Mouse (Mus musculus) heart, adult 8-10 months (tissue): ENCODE results near the gene Tpst2. TPM values are rescaled to one million over a fixed set of nuclear protein-coding genes. Genes with fewer than 3 reads are reported as not detected.
A peak's percentile ranks its signal among the peaks of the same experiment; 100 is the strongest.
"Not testable (repeated sequence)": the region's sequence is repeated elsewhere in the genome, so short reads cannot be mapped to it uniquely, and the experiment has no call there.

ENCODE experiments used
- DNase-seq: peaks from one replicate; pipeline ENCODE4 v3.0.0; 2022; ENCODE audit warnings: low spot score
- total RNA-seq, 4 experiments: library from RNA; stranded (reverse); gene quantifications; 2 replicates each; pipeline ENCODE4 v1.2.4; 2022

Gene Tpst2
- total RNA-seq, 4 experiments from 2014 or later = 32.2 to 47.1 (median 37.1) TPM

GRCm38 (mm10) chr5:112296404-112297181, 20.1 kb downstream of the Tpst2 start:
- no peak for DNase-seq

DNA sequence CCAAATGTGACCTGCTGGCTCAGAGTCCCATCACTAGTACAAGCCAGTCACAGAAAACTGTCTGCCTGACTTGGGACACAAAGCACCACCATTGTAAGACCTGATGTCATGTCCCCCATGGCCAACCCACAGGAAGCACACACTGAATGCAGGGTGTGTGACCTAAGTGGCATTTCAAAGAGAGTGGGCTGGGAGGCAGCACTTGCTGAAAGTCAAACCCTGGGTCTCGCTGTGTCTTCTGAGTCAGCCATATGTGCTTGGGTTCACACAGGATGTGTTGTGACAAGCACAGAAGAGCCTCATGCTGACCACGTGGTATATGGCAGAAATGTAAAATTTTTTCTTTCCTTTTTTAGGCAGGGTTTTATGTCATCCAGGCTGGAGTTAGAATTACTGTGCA, 20.8 kb downstream of the Tpst2 start:
- DNase-seq = no peak

DNA sequence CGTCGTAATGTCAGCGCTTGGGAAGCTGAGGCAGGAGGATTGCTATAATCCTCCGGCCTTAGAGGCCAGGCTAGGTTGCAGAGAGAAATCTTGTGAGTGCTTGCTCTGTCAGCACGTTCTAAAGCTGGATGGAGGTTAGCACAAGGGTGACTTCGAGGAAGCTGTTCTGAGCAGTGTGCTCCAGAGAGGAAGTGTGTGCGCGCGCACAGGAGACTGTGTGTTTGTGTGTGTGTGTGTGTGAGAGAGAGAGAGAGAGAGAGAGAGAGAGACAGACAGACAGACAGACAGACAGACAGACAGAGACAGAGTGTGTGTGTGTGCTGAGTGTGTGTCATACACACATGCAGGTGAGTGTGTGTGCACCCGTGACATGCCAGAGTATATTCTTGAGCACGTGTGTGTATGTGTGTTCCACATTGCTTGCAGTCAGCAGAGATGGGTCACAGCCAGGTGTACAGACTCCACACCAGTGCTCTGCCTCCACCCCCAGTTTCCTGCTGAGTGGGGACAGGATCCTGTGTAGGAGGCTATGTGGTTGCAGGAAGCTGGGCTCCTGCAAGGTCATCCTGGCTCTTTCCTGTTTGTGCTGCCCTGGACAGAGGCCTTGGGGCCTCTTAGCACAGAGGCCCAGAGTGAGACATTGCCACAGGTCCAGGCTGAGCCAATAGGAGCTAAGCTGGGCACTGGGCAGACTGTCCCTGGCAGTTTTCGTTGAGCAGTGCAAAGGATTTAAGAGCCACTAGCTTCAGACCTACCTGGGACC, 21.9 kb downstream of the Tpst2 start:
- peak; percentile 76 for DNase-seq

DNA sequence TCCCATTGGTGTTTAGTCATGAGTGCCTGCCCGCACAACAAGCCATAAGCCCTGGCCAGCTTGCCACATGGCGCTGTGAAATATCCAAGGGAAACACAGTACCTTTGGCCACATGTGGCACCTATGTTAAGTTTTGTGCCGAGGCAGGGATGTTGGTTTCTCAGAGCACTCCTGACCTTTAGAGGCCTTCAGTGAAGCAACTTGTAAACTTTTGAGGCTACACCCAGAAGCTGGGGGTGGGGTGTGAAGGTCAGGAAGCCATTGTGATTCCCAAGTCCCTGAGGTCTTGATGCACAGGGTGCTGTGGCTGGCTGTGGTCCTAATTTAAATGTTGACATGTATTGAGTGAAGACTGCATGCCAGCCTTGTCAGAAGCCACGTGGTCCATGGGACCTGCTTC, 22.9 kb downstream of the Tpst2 start:
- no peak for DNase-seq

GRCm38 (mm10) chr5:112300112-112300511, 23.6 kb downstream of the Tpst2 start:
- DNase-seq = no peak

DNA sequence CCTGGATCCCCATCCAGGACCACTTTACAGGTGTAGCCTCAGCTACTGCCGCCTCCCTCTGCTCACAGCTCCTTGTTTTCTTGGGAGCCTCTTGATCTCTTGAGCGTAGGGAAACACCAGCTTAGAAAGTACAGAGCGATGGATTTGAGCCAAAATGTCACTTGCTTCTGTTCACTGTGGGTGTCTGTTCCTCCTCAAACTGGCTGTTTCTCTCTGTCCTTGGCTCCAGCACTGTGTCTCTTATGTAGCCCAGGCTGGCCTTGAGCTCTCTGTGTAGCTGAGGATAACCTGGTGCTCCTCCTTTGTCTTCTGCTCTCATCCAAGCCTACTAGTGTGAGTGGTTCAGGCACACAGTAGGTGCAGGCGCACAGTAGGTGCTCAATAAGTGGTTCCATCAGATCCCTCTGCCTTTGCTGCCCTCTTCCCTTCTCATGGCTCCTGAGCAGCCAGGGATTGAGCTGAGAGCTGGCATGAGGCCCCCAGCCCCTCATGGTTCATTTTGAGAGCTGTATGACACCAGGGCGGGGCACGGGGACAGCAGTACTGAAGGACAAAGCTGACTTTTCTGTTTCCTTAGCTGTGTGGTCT, 24.3 kb downstream of the Tpst2 start:
- no peak for DNase-seq

DNA sequence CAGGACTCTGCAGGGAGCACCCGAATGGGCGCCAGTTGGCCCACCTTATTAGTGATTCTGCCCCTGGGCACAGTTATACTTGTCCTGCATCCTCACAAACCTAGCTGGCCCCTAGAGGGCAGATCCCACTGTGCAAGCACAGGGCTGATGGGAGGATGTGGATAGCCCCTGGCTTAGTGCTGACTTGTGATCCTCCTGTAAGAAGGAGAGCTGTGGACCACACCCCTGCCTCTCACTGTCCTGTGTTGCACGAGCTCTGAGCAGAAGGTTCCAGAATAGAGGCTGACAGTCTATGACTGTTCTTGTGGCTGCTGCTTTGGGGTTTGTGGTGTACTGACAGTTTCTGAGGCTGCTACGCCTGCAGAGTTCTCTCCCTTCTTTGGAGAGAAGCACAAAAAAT, 25.2 kb downstream of the Tpst2 start:
- DNase-seq = no peak

DNA sequence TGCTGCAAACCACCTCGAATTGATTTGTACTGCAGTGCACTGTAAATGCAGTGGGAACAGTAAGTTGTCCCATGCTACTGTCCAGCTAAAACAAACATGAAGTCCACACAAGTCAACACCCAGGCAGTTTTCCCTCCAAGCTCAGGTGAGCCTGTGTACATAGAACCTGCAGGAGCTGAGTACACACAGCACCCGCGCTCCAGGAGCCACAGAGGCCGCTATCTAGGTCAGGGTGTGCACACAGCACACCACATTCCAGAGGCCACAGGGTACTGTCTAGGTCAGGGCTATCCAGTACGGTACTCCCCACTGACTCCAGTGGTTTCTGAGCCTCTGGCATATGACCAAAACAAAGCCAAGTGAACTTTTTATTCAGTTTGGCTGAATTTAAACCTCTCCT, 25.8 kb downstream of the Tpst2 start:
- DNase-seq = no peak

DNA sequence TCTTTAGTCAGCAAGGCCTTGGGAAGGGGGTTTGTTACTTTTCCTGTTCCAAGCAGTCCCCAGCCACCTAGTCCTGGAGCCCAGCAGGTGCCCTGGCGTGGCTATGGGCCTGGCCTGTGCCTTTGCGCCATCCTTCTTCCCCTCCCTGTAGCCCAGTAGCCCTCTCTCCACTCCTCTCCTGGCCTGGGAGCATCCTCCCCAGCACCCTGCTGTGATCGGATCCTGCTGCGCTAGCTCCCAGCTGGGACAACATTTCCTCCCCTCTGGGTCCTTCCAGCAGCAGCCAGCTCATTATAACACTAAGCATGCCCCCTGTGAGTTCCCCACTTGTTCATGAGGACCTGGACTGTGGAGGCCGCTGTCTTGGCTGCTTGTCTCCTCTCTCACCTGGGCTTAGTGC, 29.4 kb downstream of the Tpst2 start:
- DNase-seq = no peak

- no peak for DNase-seq
Measured at GRCm38 (mm10) chr5:112313222-112313885, 36.9 kb downstream of the Tpst2 start.

DNA sequence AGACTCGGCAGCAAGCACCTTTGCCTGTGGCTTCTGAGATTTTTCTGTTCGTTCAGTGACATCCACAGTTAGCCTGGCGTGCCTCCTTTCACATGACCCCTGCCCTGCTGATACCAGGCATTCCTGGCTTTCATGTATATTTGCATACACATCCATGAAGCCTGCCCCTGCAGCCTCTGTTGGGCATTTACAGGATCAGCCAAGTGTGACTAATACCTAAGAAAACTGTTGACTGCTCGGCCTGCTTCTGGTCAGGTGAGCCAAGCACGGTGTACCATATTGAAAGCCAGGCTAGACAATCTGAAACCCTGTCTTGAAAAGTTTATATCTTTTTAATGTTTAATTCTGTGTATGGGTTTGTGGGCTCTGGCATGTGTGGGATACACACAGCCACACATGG, 40.0 kb downstream of the Tpst2 start:
- DNase-seq = no peak

DNA sequence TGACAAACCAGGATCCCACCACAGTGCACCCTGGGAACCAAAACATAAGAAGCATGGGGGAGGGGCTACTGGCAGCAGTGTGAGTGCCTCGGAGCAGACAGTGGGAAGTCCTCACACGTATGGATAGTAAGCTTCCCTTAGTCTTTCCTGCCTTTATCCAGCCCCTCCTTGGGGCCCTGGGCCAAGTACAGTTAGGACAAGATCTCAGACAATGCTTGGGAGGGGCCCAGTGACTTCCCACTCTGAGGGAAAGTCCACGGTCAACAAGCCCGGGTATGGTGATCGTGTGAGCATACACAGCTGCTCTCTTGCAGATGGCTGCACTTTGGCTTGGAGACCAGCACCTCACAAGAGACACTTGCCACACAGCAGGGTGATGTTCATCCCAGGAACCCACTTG, 40.8 kb downstream of the Tpst2 start:
- peak; percentile 68 for DNase-seq

DNA sequence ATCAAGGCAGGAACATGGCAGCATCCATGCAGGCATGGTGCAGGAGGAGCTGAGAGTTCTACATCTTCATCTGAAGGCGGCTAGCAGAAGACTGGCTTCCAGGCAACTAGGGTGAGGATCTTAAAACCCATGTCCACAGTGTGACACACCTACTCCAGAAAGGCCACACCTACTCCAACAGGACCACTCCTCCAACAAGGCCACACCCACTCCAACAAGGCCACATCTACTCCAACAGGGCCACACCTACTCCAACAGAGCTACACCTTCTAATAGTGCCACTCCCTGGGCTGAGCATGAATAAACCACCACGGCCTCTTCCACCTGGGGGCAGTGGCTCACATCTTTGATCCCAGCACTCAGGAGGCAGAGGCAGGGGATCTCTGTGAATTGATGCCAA, 42.9 kb downstream of the Tpst2 start:
- DNase-seq = not testable (repeated sequence)

- no peak for DNase-seq
Measured at GRCm38 (mm10) chr5:112320379-112320778, 43.9 kb downstream of the Tpst2 start.

GRCm38 (mm10) chr5:112320936-112321335, 44.4 kb downstream of the Tpst2 start:
- peak; percentile 25 for DNase-seq

- DNase-seq = no peak
Measured at GRCm38 (mm10) chr5:112321376-112321775, 44.9 kb downstream of the Tpst2 start.

GRCm38 (mm10) chr5:112323246-112323645, 46.8 kb downstream of the Tpst2 start:
- no peak for DNase-seq

DNA sequence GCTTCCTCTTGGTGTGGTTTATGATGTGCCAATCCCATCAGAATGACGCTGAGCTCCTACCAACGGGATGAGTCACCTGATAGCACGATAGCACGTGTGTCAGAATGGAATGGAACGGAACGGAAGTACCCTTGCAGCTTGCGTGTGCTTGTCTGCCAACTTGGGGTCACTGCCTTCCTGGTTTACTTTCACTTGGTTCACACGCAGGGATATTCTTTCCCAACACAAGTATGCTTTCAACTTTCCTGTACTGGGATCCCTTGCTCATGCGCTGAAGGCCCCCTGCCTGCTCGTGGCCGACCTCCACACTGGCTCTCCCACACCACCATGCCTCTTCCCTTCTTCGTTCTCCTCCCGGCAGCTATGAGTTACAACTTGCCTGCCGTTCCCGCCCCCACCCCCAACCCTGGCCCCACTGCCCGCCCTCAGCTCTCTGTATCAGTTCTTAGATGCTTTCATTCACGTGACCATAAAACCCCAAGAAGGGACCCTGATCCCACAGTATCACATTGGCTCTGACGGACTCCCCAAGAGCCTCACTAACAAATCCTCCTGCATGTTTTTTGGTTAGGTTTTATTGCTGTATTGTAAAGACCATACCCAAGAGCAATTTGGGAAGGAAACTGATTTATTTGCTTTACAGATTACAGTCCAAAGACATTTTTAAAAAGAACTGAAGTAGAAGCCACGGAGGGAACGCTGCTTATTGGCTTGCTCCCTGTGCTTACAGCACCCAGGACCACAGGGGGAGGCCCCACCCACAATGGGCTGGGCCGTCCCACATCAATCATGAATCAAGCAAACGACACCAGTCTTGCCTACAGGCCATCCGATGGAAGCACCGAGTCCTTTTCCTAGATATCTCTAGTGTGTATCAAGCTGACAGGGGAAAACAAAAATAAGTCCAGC, 48.4 kb downstream of the Tpst2 start:
- DNase-seq = peak; percentile 24

GRCm38 (mm10) chr5:112325546-112326445, 49.3 kb downstream of the Tpst2 start, which contains the start of gene Tfip11:
Gene Tfip11 (plus strand): TSS chr5:112326358.
- DNase-seq = peak; percentile 94

- no peak for DNase-seq
Measured at GRCm38 (mm10) chr5:112326446-112327009, 50.0 kb downstream of the Tpst2 start.
